Mouse (Mus musculus) limb, embryonic 13.5 days (tissue): Measurements from ENCODE around the gene Stat4. TPM values are rescaled to one million over a fixed set of nuclear protein-coding genes. Genes with fewer than 3 reads are reported as not detected.

Experiments
- ATAC-seq: fragments of 200-750 bp; cut with Nextera tagmentation; 2 replicates; pipeline ENCODE4 v1.8.0; 2017; ENCODE audit warnings: low read depth, moderate number of reproducible peaks, moderate TSS enrichment; ENCODE audit not compliant: low FRiP score
- H3K27ac ChIP-seq: fragments of 300-500 bp; sonication (generic); 2 replicates; pipeline ENCODE4 v1.5.1; 2015; ENCODE audit warnings: inconsistent platforms, mild to moderate bottlenecking, moderate library complexity
- H3K27me3 ChIP-seq: fragments of 300-500 bp; sonication (generic); 2 replicates; pipeline ENCODE4 v1.6.1; 2015; ENCODE audit warnings: mild to moderate bottlenecking, inconsistent platforms
- H3K36me3 ChIP-seq: fragments of 300-500 bp; sonication (generic); 2 replicates; pipeline ENCODE4 v1.6.1; 2015; ENCODE audit warnings: inconsistent platforms, mild to moderate bottlenecking, moderate library complexity
- H3K4me1 ChIP-seq: fragments of 300-500 bp; sonication (generic); 2 replicates; pipeline ENCODE4 v1.6.1; 2015; ENCODE audit warnings: inconsistent platforms
- H3K4me2 ChIP-seq: fragments of 300-500 bp; sonication (generic); replicated peaks from 2 replicates; pipeline ENCODE4 v1.6.1; 2015; ENCODE audit warnings: inconsistent platforms, mild to moderate bottlenecking, moderate library complexity
- H3K4me3 ChIP-seq: fragments of 300-500 bp; sonication (generic); 2 replicates; pipeline ENCODE4 v1.5.1; 2015; ENCODE audit warnings: moderate library complexity, mild to moderate bottlenecking, inconsistent platforms
- H3K9ac ChIP-seq: fragments of 300-500 bp; sonication (generic); 2 replicates; pipeline ENCODE4 v1.6.1; 2015; ENCODE audit warnings: mild to moderate bottlenecking, inconsistent platforms
- H3K9me3 ChIP-seq: fragments of 300-500 bp; sonication (generic); 2 replicates; pipeline ENCODE4 v1.6.1; 2016; ENCODE audit warnings: inconsistent platforms
- WGBS: fragments of 180-500 bp; shearing (Covaris S2); methylation state at CpG from one replicate; pipeline ENCODE4 v1.1.7; 2015; 5-methylcytosine and 5-hydroxymethylcytosine counted together
- polyA plus RNA-seq: library from polyadenylated mRNA; unstranded; fragments of >200 nt; fragmentation: Nextera tagmentation; extraction: Ambion mirVana; gene quantifications from 2 replicates; pipeline ENCODE4 v1.2.1, GENCODE M21; 2015

Stat4 gene
- polyA plus RNA-seq, 1 experiment from 2014 or later = 1.3 TPM

DNA sequence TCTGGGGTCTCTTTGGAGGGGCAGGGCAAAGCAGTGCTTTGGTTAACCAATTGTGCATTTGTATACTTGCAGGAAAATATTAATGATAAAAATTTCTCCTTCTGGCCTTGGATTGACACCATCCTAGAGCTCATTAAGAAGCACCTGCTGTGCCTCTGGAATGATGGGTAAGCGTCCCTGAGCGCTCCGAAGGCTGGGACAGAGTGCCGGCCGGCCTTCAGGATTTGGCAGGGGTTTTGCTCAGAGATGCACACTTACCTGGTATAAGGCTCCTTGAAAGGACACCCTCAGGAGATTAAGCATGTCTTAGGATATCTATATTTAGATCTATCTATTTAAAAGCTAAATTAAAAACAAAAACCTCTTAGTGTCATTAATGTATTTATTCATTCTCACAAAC lies 164.2 kb downstream of the Stat4 start:
- H3K9ac ChIP-seq = no peak overlapping the region
- no peak for ATAC-seq
- peaks cover 25% of the 10 kb centered on the region for H3K36me3 ChIP-seq
- no peaks in the 10 kb centered on the region for H3K27me3 ChIP-seq
- no peaks in the 10 kb centered on the region for H3K9me3 ChIP-seq
- no peak overlapping the region for H3K27ac ChIP-seq
- H3K4me1 ChIP-seq = peaks cover 32% of the 10 kb centered on the region
- H3K4me3 ChIP-seq = no peak overlapping the region
- 91% methylated on average over 5 of the region's 5 CpGs for WGBS
- no peak overlapping the region for H3K4me2 ChIP-seq

GRCm38 (mm10) chr1:52152369-52152768 lies 165.4 kb downstream of the Stat4 start:
- Histone ChIP-seq H3K4me2 (no peak overlapping the region), H3K27me3 (no peaks in the 10 kb centered on the region), H3K27ac (no peak overlapping the region), H3K4me1 (peaks cover 28% of the 10 kb centered on the region), H3K9me3 (no peaks in the 10 kb centered on the region), H3K9ac (no peak overlapping the region), H3K36me3 (peaks cover 32% of the 10 kb centered on the region), H3K4me3 (no peak overlapping the region)
- 68% methylated on average over 13 of the region's 13 CpGs for WGBS
- no peak for ATAC-seq

DNA sequence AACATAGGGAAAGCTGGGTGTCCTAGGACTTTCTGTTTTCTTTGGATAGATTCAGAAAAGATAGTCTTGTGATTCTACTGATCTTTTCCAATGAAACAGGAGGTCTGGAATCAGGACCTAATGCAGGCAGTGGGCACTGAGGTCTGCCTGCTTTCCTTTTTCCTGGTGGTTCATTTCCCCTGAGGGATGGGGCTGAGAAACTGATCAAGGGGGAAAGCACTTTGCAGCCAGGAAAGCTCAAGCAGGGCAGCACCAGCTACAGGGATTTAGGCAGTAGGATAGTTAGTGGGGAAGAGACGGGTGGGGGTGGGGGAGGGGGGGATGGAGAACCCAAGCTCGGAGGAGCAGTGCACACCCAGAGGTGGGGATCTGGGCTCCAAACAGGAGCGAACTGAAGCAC lies 166.0 kb downstream of the Stat4 start:
- Histone ChIP-seq H3K4me1 (peaks cover 24% of the 10 kb centered on the region), H3K4me3 (no peak overlapping the region), H3K27me3 (no peaks in the 10 kb centered on the region), H3K9me3 (no peaks in the 10 kb centered on the region), H3K27ac (no peak overlapping the region), H3K36me3 (peaks cover 38% of the 10 kb centered on the region), H3K9ac (no peak overlapping the region), H3K4me2 (no peak overlapping the region)
- 44% methylated on average over 3 of the region's 3 CpGs for WGBS
- no peak for ATAC-seq

GRCm38 (mm10) chr1:52154890-52155289 lies 167.9 kb downstream of the Stat4 start:
- H3K9me3 ChIP-seq = no peaks in the 10 kb centered on the region
- no peak overlapping the region for H3K4me3 ChIP-seq
- no peak overlapping the region for H3K4me2 ChIP-seq
- no peak for ATAC-seq
- no peaks in the 10 kb centered on the region for H3K27me3 ChIP-seq
- no peak overlapping the region for H3K9ac ChIP-seq
- 89% methylated on average over 8 of the region's 8 CpGs for WGBS
- H3K4me1 ChIP-seq = peaks cover 11% of the 10 kb centered on the region
- peaks cover 43% of the 10 kb centered on the region for H3K36me3 ChIP-seq
- H3K27ac ChIP-seq = no peak overlapping the region

DNA sequence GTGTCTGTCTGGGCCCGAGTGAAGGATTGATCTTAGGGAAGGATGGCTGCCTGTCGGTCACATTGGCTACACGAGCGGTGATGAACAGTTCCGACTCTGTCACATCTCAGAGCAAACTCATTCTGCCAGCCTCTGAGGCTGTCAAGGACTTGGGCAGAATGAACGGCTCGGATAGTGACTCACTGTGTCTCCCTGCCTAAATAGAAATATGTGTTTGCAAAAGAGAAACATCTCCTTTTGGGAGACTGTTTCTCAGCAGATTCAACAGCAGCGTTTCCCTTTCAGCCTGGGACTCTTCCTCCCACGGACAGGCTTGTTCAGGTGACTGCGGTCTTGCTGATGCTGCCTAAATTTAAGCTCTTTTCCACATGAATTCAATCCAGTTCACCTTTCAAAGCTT lies 169.4 kb downstream of the Stat4 start:
- no peak overlapping the region for H3K4me3 ChIP-seq
- H3K9ac ChIP-seq = no peak overlapping the region
- no peak for ATAC-seq
- H3K27me3 ChIP-seq = no peaks in the 10 kb centered on the region
- H3K27ac ChIP-seq = no peak overlapping the region
- H3K4me2 ChIP-seq = no peak overlapping the region
- H3K36me3 ChIP-seq = peaks cover 43% of the 10 kb centered on the region
- H3K4me1 ChIP-seq = no peaks in the 10 kb centered on the region
- no peaks in the 10 kb centered on the region for H3K9me3 ChIP-seq
- 89% methylated on average over 10 of the region's 10 CpGs for WGBS

Other genes with a start within 250 kb of the Stat4 start
- 104 and 106 TPM in 2 replicates for gene Myo1b, start 71.1 kb upstream of the Stat4 start, polyA plus RNA-seq
- 19.4 and 20.3 TPM in 2 replicates for gene Stat1, start 132.3 kb downstream of the Stat4 start, polyA plus RNA-seq
- gene Gls, start 246.1 kb downstream of the Stat4 start, polyA plus RNA-seq = 22.6 and 24.8 TPM in 2 replicates